Mouse (Mus musculus): ENCODE results near the gene Adgrv1. TPM values are rescaled to one million over a fixed set of nuclear protein-coding genes. Genes with fewer than 3 reads are reported as not detected.

Adgrv1 gene
- polyA plus RNA-seq, 1 experiment from 2014 or later: 38.5 TPM

- Histone ChIP-seq H3K4me2 (replicated peaks) (no peak overlapping the region), H3K27ac (replicated peaks) (no peak overlapping the region), H3K27me3 (no peaks in the 10 kb centered on the region), H3K9ac (replicated peaks) (no peak overlapping the region), H3K9me3 (no peaks in the 10 kb centered on the region), H3K36me3 (peaks cover 22% of the 10 kb centered on the region), H3K4me1 (no peaks in the 10 kb centered on the region), H3K4me3 (no peak overlapping the region)
- no peak for ATAC-seq (ENCODE audit: low FRiP score, low read depth)
- WGBS: 88% methylated on average over 3 of the region's 3 CpGs
These were observed 167.2 kb downstream of the Adgrv1 start for GRCm38 (mm10) chr13:81465794-81466193.

- H3K27ac ChIP-seq (replicated peaks): no peak overlapping the region
- WGBS: 51% methylated on average over 4 of the region's 4 CpGs
- H3K4me2 ChIP-seq (replicated peaks): no peak overlapping the region
- no peak overlapping the region for H3K9ac ChIP-seq (replicated peaks)
- H3K4me3 ChIP-seq: no peak overlapping the region
- H3K9me3 ChIP-seq: no peaks in the 10 kb centered on the region
- no peak for ATAC-seq (ENCODE audit: low FRiP score, low read depth)
- H3K4me1 ChIP-seq: no peaks in the 10 kb centered on the region
- H3K36me3 ChIP-seq: peaks cover 8% of the 10 kb centered on the region
- H3K27me3 ChIP-seq: no peaks in the 10 kb centered on the region
These were observed 183.3 kb downstream of the Adgrv1 start for GRCm38 (mm10) chr13:81449630-81450029.

GRCm38 (mm10) chr13:81449198-81449597, 183.8 kb downstream of the Adgrv1 start:
- H3K27ac ChIP-seq (replicated peaks): no peak overlapping the region
- ATAC-seq (ENCODE audit: low FRiP score, low read depth): no peak

GRCm38 (mm10) chr13:81441412-81441811, 191.5 kb downstream of the Adgrv1 start:
- H3K9ac ChIP-seq (replicated peaks): no peak overlapping the region
- H3K4me2 ChIP-seq (replicated peaks): no peak overlapping the region
- no peak overlapping the region for H3K27ac ChIP-seq (replicated peaks)
- H3K9me3 ChIP-seq: no peaks in the 10 kb centered on the region
- ATAC-seq (ENCODE audit: low FRiP score, low read depth): no peak
- H3K36me3 ChIP-seq: peaks cover 25% of the 10 kb centered on the region
- no peak overlapping the region for H3K4me3 ChIP-seq
- no peaks in the 10 kb centered on the region for H3K4me1 ChIP-seq
- 86% methylated on average over 3 of the region's 3 CpGs for WGBS
- no peaks in the 10 kb centered on the region for H3K27me3 ChIP-seq

More at GRCm38 (mm10) chr13:81449198-81449597, 183.8 kb downstream of the Adgrv1 start:
- peaks cover 9% of the 10 kb centered on the region for H3K36me3 ChIP-seq
- H3K4me1 ChIP-seq: no peaks in the 10 kb centered on the region
- no peaks in the 10 kb centered on the region for H3K9me3 ChIP-seq
- 86% methylated on average over 7 of the region's 7 CpGs for WGBS
- no peaks in the 10 kb centered on the region for H3K27me3 ChIP-seq
- no peak overlapping the region for H3K4me2 ChIP-seq (replicated peaks)
- no peak overlapping the region for H3K4me3 ChIP-seq
- no peak overlapping the region for H3K9ac ChIP-seq (replicated peaks)

- no peaks in the 10 kb centered on the region for H3K9me3 ChIP-seq
- H3K27me3 ChIP-seq: no peaks in the 10 kb centered on the region
- H3K4me2 ChIP-seq (replicated peaks): no peak overlapping the region
- ATAC-seq (ENCODE audit: low FRiP score, low read depth): 0 out of 2 replicates have a peak, but pooled peaks have one; percentile 54
- no peak overlapping the region for H3K4me3 ChIP-seq
- no peak overlapping the region for H3K27ac ChIP-seq (replicated peaks)
- WGBS: 55% methylated on average over 12 of the region's 12 CpGs
- peaks cover 29% of the 10 kb centered on the region for H3K36me3 ChIP-seq
- no peak overlapping the region for H3K9ac ChIP-seq (replicated peaks)
- no peaks in the 10 kb centered on the region for H3K4me1 ChIP-seq
These were observed 193.4 kb downstream of the Adgrv1 start for GRCm38 (mm10) chr13:81439390-81440025.

GRCm38 (mm10) chr13:81437088-81437487, 195.9 kb downstream of the Adgrv1 start:
- H3K36me3 ChIP-seq: peaks cover 42% of the 10 kb centered on the region
- no peak overlapping the region for H3K4me2 ChIP-seq (replicated peaks)
- no peak overlapping the region for H3K4me3 ChIP-seq
- no peaks in the 10 kb centered on the region for H3K27me3 ChIP-seq
- no peaks in the 10 kb centered on the region for H3K9me3 ChIP-seq
- WGBS: 83% methylated on average over 8 of the region's 8 CpGs
- H3K27ac ChIP-seq (replicated peaks): no peak overlapping the region
- no peak overlapping the region for H3K9ac ChIP-seq (replicated peaks)
- ATAC-seq (ENCODE audit: low FRiP score, low read depth): no peak
- H3K4me1 ChIP-seq: no peaks in the 10 kb centered on the region

GRCm38 (mm10) chr13:81426896-81427755, 205.8 kb downstream of the Adgrv1 start:
- no peak overlapping the region for H3K4me2 ChIP-seq (replicated peaks)
- no peaks in the 10 kb centered on the region for H3K4me1 ChIP-seq
- H3K9me3 ChIP-seq: no peaks in the 10 kb centered on the region
- no peak overlapping the region for H3K9ac ChIP-seq (replicated peaks)
- peaks cover 34% of the 10 kb centered on the region for H3K36me3 ChIP-seq
- WGBS: 80% methylated on average over 15 of the region's 15 CpGs
- ATAC-seq (ENCODE audit: low FRiP score, low read depth): peak; percentile 55; the same call in 1 of the 2 replicates
- H3K27me3 ChIP-seq: no peaks in the 10 kb centered on the region
- H3K27ac ChIP-seq (replicated peaks): no peak overlapping the region
- H3K4me3 ChIP-seq: no peak overlapping the region

GRCm38 (mm10) chr13:81425111-81425510, 207.8 kb downstream of the Adgrv1 start:
- no peak overlapping the region for H3K27ac ChIP-seq (replicated peaks)
- no peak overlapping the region for H3K4me3 ChIP-seq
- H3K4me1 ChIP-seq: no peaks in the 10 kb centered on the region
- H3K9me3 ChIP-seq: no peaks in the 10 kb centered on the region
- no peak overlapping the region for H3K9ac ChIP-seq (replicated peaks)
- no peaks in the 10 kb centered on the region for H3K27me3 ChIP-seq
- peaks cover 30% of the 10 kb centered on the region for H3K36me3 ChIP-seq
- no peak overlapping the region for H3K4me2 ChIP-seq (replicated peaks)
- 77% methylated on average over 6 of the region's 6 CpGs for WGBS
- ATAC-seq (ENCODE audit: low FRiP score, low read depth): no peak

GRCm38 (mm10) chr13:81424002-81424401, 209.0 kb downstream of the Adgrv1 start:
- H3K36me3 ChIP-seq: peaks cover 40% of the 10 kb centered on the region
- H3K27me3 ChIP-seq: no peaks in the 10 kb centered on the region
- no peak overlapping the region for H3K27ac ChIP-seq (replicated peaks)
- 70% methylated on average over 4 of the region's 4 CpGs for WGBS
- ATAC-seq (ENCODE audit: low FRiP score, low read depth): no peak
- H3K4me2 ChIP-seq (replicated peaks): no peak overlapping the region
- no peak overlapping the region for H3K4me3 ChIP-seq
- H3K4me1 ChIP-seq: no peaks in the 10 kb centered on the region
- no peaks in the 10 kb centered on the region for H3K9me3 ChIP-seq
- H3K9ac ChIP-seq (replicated peaks): no peak overlapping the region

GRCm38 (mm10) chr13:81407881-81408460, 225.0 kb downstream of the Adgrv1 start:
- no peak for ATAC-seq (ENCODE audit: low FRiP score, low read depth)
- Histone ChIP-seq H3K9ac (replicated peaks) (no peak overlapping the region), H3K4me2 (replicated peaks) (no peak overlapping the region), H3K27ac (replicated peaks) (no peak overlapping the region), H3K27me3 (no peaks in the 10 kb centered on the region), H3K36me3 (peaks cover 13% of the 10 kb centered on the region), H3K4me1 (no peaks in the 10 kb centered on the region), H3K9me3 (no peaks in the 10 kb centered on the region), H3K4me3 (no peak overlapping the region)
- WGBS: 76% methylated on average over 1 of the region's 1 CpGs

GRCm38 (mm10) chr13:81402826-81403225, 230.1 kb downstream of the Adgrv1 start:
- no peak for ATAC-seq (ENCODE audit: low FRiP score, low read depth)
- H3K36me3 ChIP-seq: peaks cover 11% of the 10 kb centered on the region
- 92% methylated on average over 3 of the region's 3 CpGs for WGBS
- no peak overlapping the region for H3K4me3 ChIP-seq
- no peak overlapping the region for H3K27ac ChIP-seq (replicated peaks)
- no peak overlapping the region for H3K4me2 ChIP-seq (replicated peaks)
- no peak overlapping the region for H3K9ac ChIP-seq (replicated peaks)
- no peaks in the 10 kb centered on the region for H3K27me3 ChIP-seq
- no peaks in the 10 kb centered on the region for H3K9me3 ChIP-seq
- no peaks in the 10 kb centered on the region for H3K4me1 ChIP-seq

- no peaks in the 10 kb centered on the region for H3K4me1 ChIP-seq
- H3K9me3 ChIP-seq: no peaks in the 10 kb centered on the region
- no peak overlapping the region for H3K27ac ChIP-seq (replicated peaks)
- no peak for ATAC-seq (ENCODE audit: low FRiP score, low read depth)
- H3K4me3 ChIP-seq: no peak overlapping the region
- H3K9ac ChIP-seq (replicated peaks): no peak overlapping the region
- H3K36me3 ChIP-seq: peaks cover 11% of the 10 kb centered on the region
- H3K4me2 ChIP-seq (replicated peaks): no peak overlapping the region
- WGBS: 52% methylated on average over 2 of the region's 2 CpGs
- no peaks in the 10 kb centered on the region for H3K27me3 ChIP-seq
These were observed 230.8 kb downstream of the Adgrv1 start for GRCm38 (mm10) chr13:81402191-81402590.
